Mouse (Mus musculus) MEL (cell line): ENCODE measurements around the gene Tars. TPM values are rescaled to one million over a fixed set of nuclear protein-coding genes. Genes with fewer than 3 reads are reported as not detected.

Experiments used
- DNase-seq: peaks from one replicate; pipeline ENCODE4 v3.0.0; 2011; ENCODE audit warnings: low read depth, low spot score
- H3K27ac ChIP-seq: 2 replicates; pipeline ENCODE4 v1.5.1; 2012; ENCODE audit warnings: low read depth, mild to moderate bottlenecking, control low read depth, low read length, moderate library complexity; ENCODE audit not compliant: control insufficient read depth
- H3K27me3 ChIP-seq, 2 experiments: fragments of 150-350 bp in 1 of 2; sonication (generic) in 1 of 2; 2 replicates each; pipeline ENCODE4 v1.6.1; 2012; ENCODE audit warnings: low read length in 2 of 2, mild to moderate bottlenecking in 2 of 2, improper control_type of control experiment in 1 of 2, moderate library complexity in 1 of 2; ENCODE audit not compliant: insufficient read depth in 2 of 2, control insufficient read depth in 1 of 2
- H3K36me3 ChIP-seq, 2 experiments: 2 replicates each; pipeline ENCODE4 v1.6.1; 2012 to 2014; ENCODE audit warnings: low read length in 2 of 2, improper control_type of control experiment in 1 of 2, inconsistent platforms in 1 of 2, mild to moderate bottlenecking in 1 of 2; ENCODE audit not compliant: insufficient read depth in 2 of 2, control insufficient read depth in 1 of 2
- H3K4me1 ChIP-seq, 2 experiments: fragments of 150-350 bp in 1 of 2; sonication (generic) in 1 of 2; 2 replicates each; pipeline ENCODE4 v1.6.1; 2012; ENCODE audit warnings: low read length in 2 of 2, improper control_type of control experiment in 1 of 2, mild to moderate bottlenecking in 1 of 2; ENCODE audit not compliant: insufficient read depth in 2 of 2, control insufficient read depth in 1 of 2
- H3K4me3 ChIP-seq, 2 experiments: fragments of 150-350 bp in 1 of 2; sonication (generic) in 1 of 2; 2 replicates each; pipeline ENCODE4 v1.5.1; 2012; ENCODE audit warnings: low read depth in 2 of 2, low read length in 2 of 2, mild to moderate bottlenecking in 2 of 2, moderate library complexity in 2 of 2, control low read depth in 1 of 2, improper control_type of control experiment in 1 of 2; ENCODE audit not compliant: control insufficient read depth in 1 of 2, insufficient read depth in 1 of 2
- H3K79me2 ChIP-seq: 2 replicates; pipeline ENCODE4 v1.6.1; 2012; ENCODE audit warnings: mild to moderate bottlenecking, low read length, moderate library complexity; ENCODE audit not compliant: control insufficient read depth, poor library complexity, insufficient read depth
- H3K9ac ChIP-seq: 2 replicates; pipeline ENCODE4 v1.6.1; 2012; ENCODE audit warnings: low read depth, mild to moderate bottlenecking, control low read depth, low read length, moderate library complexity; ENCODE audit not compliant: control insufficient read depth, poor library complexity, severe bottlenecking
- H3K9me3 ChIP-seq: fragments of 150-350 bp; sonication (generic); replicated peaks from 2 replicates; pipeline ENCODE4 v1.6.1; 2012; ENCODE audit warnings: mild to moderate bottlenecking, low read length, improper control_type of control experiment, moderate library complexity; ENCODE audit not compliant: insufficient read depth
- BHLHE40 ChIP-seq: IDR thresholded peaks from 2 replicates; pipeline ENCODE4 v1.6.1; 2012; ENCODE audit warnings: low read depth, mild to moderate bottlenecking, inconsistent platforms, low read length, improper control_type of control experiment, borderline replicate concordance
- CTCF ChIP-seq, 3 experiments: IDR thresholded peaks in 2 of 3; conservative IDR thresholded peaks in 1 of 3; 2 replicates each; pipeline ENCODE4 v1.5.1; 2011 to 2012; ENCODE audit warnings: low read length in 3 of 3, low read depth in 2 of 3, mild to moderate bottlenecking in 2 of 3, improper control_type of control experiment in 1 of 3, inconsistent platforms in 1 of 3, mixed read lengths in 1 of 3, moderate library complexity in 1 of 3; ENCODE audit not compliant: control insufficient read depth in 1 of 3, insufficient read depth in 1 of 3, poor library complexity in 1 of 3, severe bottlenecking in 1 of 3
- ELF1 ChIP-seq: IDR thresholded peaks from 2 replicates; pipeline ENCODE4 v1.6.1; 2014; ENCODE audit warnings: low read depth, mild to moderate bottlenecking, inconsistent platforms, low read length, improper control_type of control experiment, moderate library complexity
- GABPA ChIP-seq: IDR thresholded peaks from 2 replicates; pipeline ENCODE4 v1.6.1; 2012; ENCODE audit warnings: low read depth, mild to moderate bottlenecking, inconsistent platforms, low read length, improper control_type of control experiment, moderate library complexity
- GATA1 ChIP-seq: IDR thresholded peaks from 2 replicates; pipeline ENCODE4 v1.6.1; 2011; ENCODE audit warnings: low read depth, low read length, improper control_type of control experiment
- HCFC1 ChIP-seq: IDR thresholded peaks from 2 replicates; pipeline ENCODE4 v1.6.1; 2012; ENCODE audit warnings: low read depth, mild to moderate bottlenecking, inconsistent platforms, low read length, improper control_type of control experiment, moderate library complexity
- JUND ChIP-seq: IDR thresholded peaks from 2 replicates; pipeline ENCODE4 v1.6.1; 2011; ENCODE audit warnings: low read depth, mild to moderate bottlenecking, improper control_type of control experiment, low read length
- KAT2A ChIP-seq: conservative IDR thresholded peaks from 2 replicates; pipeline ENCODE4 v1.6.1; 2012; ENCODE audit warnings: low read depth, low read length, improper control_type of control experiment, inconsistent platforms
- MAFK ChIP-seq: IDR thresholded peaks from 2 replicates; pipeline ENCODE4 v1.6.1; 2011; ENCODE audit warnings: low read depth, mild to moderate bottlenecking, low read length, improper control_type of control experiment, borderline replicate concordance
- MAZ ChIP-seq: IDR thresholded peaks from 2 replicates; pipeline ENCODE4 v1.6.1; 2012; ENCODE audit warnings: low read depth, mild to moderate bottlenecking, inconsistent platforms, low read length, improper control_type of control experiment
- MEF2A ChIP-seq: IDR thresholded peaks from 2 replicates; pipeline ENCODE4 v1.6.1; 2014; ENCODE audit warnings: low read depth, mild to moderate bottlenecking, inconsistent platforms, low read length, improper control_type of control experiment; ENCODE audit not compliant: poor library complexity, insufficient replicate concordance, severe bottlenecking; ENCODE audit errors: extremely low read depth
- MXI1 ChIP-seq: IDR thresholded peaks from 2 replicates; pipeline ENCODE4 v1.6.1; 2011; ENCODE audit warnings: mild to moderate bottlenecking, low read depth, low read length, improper control_type of control experiment
- MYB ChIP-seq: IDR thresholded peaks from 2 replicates; pipeline ENCODE4 v1.6.1; 2011; ENCODE audit warnings: mild to moderate bottlenecking, low read depth, low read length, improper control_type of control experiment
- MYC ChIP-seq: IDR thresholded peaks from 2 replicates; pipeline ENCODE4 v1.6.1; 2011; ENCODE audit warnings: low read depth, mild to moderate bottlenecking, low read length, improper control_type of control experiment, moderate library complexity
- NRF1 ChIP-seq: IDR thresholded peaks from 2 replicates; pipeline ENCODE4 v1.6.1; 2014; ENCODE audit warnings: low read depth, mild to moderate bottlenecking, inconsistent platforms, low read length, improper control_type of control experiment, moderate library complexity; ENCODE audit not compliant: poor library complexity, insufficient read depth, severe bottlenecking
- POLR2AphosphoS2 ChIP-seq: IDR thresholded peaks from 2 replicates; pipeline ENCODE4 v1.6.1; 2011; ENCODE audit warnings: low read length, improper control_type of control experiment
- RAD21 ChIP-seq: IDR thresholded peaks from 2 replicates; pipeline ENCODE4 v1.6.1; 2011; ENCODE audit warnings: mild to moderate bottlenecking, low read depth, low read length, improper control_type of control experiment
- RCOR1 ChIP-seq: IDR thresholded peaks from 2 replicates; pipeline ENCODE4 v1.6.1; 2012; ENCODE audit warnings: low read depth, mild to moderate bottlenecking, inconsistent platforms, low read length, improper control_type of control experiment
- SIN3A ChIP-seq: IDR thresholded peaks from 2 replicates; pipeline ENCODE4 v1.6.1; 2012; ENCODE audit warnings: low read length, improper control_type of control experiment, inconsistent platforms
- SMC3 ChIP-seq: IDR thresholded peaks from 2 replicates; pipeline ENCODE4 v1.6.1; 2011; ENCODE audit warnings: low read depth, low read length, improper control_type of control experiment
- TAL1 ChIP-seq: IDR thresholded peaks from 2 replicates; pipeline ENCODE4 v1.6.1; 2012; ENCODE audit warnings: mild to moderate bottlenecking, inconsistent platforms, low read length, moderate library complexity, mixed read lengths
- TBP ChIP-seq: IDR thresholded peaks from 2 replicates; pipeline ENCODE4 v1.8.0; 2011; ENCODE audit warnings: low read depth, low read length, improper control_type of control experiment
- TCF12 ChIP-seq: IDR thresholded peaks from 2 replicates; pipeline ENCODE4 v1.6.1; 2014; ENCODE audit warnings: low read depth, mild to moderate bottlenecking, inconsistent platforms, low read length, improper control_type of control experiment, moderate library complexity
- USF2 ChIP-seq, 2 experiments: IDR thresholded peaks; 2 replicates each; pipeline ENCODE4 v1.6.1; 2011 to 2012; ENCODE audit warnings: improper control_type of control experiment in 2 of 2, low read length in 2 of 2, borderline replicate concordance in 1 of 2, inconsistent platforms in 1 of 2, low read depth in 1 of 2, mild to moderate bottlenecking in 1 of 2; ENCODE audit not compliant: insufficient read depth in 1 of 2
- ZC3H11A ChIP-seq: IDR thresholded peaks from 2 replicates; pipeline ENCODE4 v1.6.1; 2012; ENCODE audit warnings: low read depth, mild to moderate bottlenecking, inconsistent platforms, low read length, improper control_type of control experiment
- ZKSCAN1 ChIP-seq: IDR thresholded peaks from 2 replicates; pipeline ENCODE4 v1.6.1; 2012; ENCODE audit warnings: low read depth, mild to moderate bottlenecking, inconsistent platforms, low read length, improper control_type of control experiment, moderate library complexity
- ZMIZ1 ChIP-seq: IDR thresholded peaks from 2 replicates; pipeline ENCODE4 v1.6.1; 2012; ENCODE audit warnings: low read depth, mild to moderate bottlenecking, inconsistent platforms, low read length, improper control_type of control experiment, moderate library complexity
- polyA plus RNA-seq, 2 experiments: library from polyadenylated mRNA; stranded (reverse) in 1 of 2; unstranded in 1 of 2; fragments of >175 nt in 1 of 2; fragments of >200 nt in 1 of 2; gene quantifications; 2 replicates each; pipeline versions ENCODE4 v1.2.1 to v1.2.4; 2012; ENCODE audit warnings: low replicate concordance in 2 of 2, low read depth in 1 of 2; ENCODE audit not compliant: insufficient read length in 2 of 2, insufficient read depth in 1 of 2, missing spikeins in 1 of 2
- total RNA-seq: library from RNA; depleted of rRNA; stranded (reverse); fragments of 300-350 nt; gene quantifications from 2 replicates; pipeline ENCODE4 v1.2.3, GENCODE M21; 2012

The Tars gene
- total and polyA plus RNA-seq, 3 experiments = 89.0 to 1,064 (median 174) TPM

DNA sequence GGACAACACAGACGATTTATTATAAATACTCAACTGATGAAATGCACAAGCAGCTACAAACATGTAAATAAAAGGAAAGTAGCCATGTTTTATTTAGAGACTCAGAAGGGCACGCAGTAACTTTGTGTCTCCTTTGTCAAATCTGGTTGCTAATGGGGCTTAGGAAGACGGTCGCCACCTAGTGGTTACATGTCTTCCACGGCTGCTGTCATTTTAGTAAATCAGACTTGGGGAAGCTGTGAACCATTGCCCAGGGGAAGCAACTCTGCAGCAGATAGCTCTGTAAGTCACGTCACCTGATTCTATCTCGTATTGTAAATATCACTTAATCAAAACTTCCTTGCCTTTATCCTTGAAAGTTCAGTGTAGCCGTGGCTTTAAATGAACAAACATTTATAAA lies 7.9 kb upstream of the Tars start:
- Histone ChIP-seq H3K4me3 (peak overlapping the region in 1 of 2 experiments; percentile 43; a peak in 2 of 4 replicates), H3K27me3 (peaks cover 1 to 3% of the 10 kb centered on the region in 2 experiments; a peak in 1 of 4 replicates), H3K36me3 (peaks cover 0 to 2% of the 10 kb centered on the region in 2 experiments; a peak in 1 of 4 replicates), H3K27ac (no peak overlapping the region), H3K9me3 (no peaks in the 10 kb centered on the region), H3K9ac (no peak overlapping the region), H3K79me2 (no peaks in the 10 kb centered on the region), H3K4me1 (peaks cover 0 to 5% of the 10 kb centered on the region in 2 experiments; a peak in 1 of 4 replicates)
- TF ChIP-seq RAD21 (peak; percentile 46), BHLHE40 (peak; percentile 19; the same call in 1 of the 2 replicates), SMC3 (peak; percentile 79), JUND (no peak), MXI1 (peak; percentile 64; the same call in 1 of the 2 replicates), GABPA (no peak), RCOR1 (peak; percentile 73), POLR2AphosphoS2 (no peak), GATA1 (peak; percentile 8; the same call in 1 of the 2 replicates), ZC3H11A (peak; percentile 35; the same call in 1 of the 2 replicates), MEF2A (no peak), TBP (0 out of 2 replicates have a peak, but pooled peaks have one; percentile 28), CTCF (IDR thresholded peaks at IDR 0.05 in 2 of 3, conservative IDR thresholded peaks at IDR 0.05 in 1 of 3; ENCODE audit: control insufficient read depth in 1 of 3, insufficient read depth in 1 of 3, low read depth in 2 of 3, low read length in 3 of 3, poor library complexity in 1 of 3, severe bottlenecking in 1 of 3) (peak; percentile 82 to 98 (median 92)), MAZ (peak; percentile 64; the same call in 1 of the 2 replicates), SIN3A (0 out of 2 replicates have a peak, but pooled peaks have one; percentile 56)
- peak; percentile 97 for DNase-seq

DNA sequence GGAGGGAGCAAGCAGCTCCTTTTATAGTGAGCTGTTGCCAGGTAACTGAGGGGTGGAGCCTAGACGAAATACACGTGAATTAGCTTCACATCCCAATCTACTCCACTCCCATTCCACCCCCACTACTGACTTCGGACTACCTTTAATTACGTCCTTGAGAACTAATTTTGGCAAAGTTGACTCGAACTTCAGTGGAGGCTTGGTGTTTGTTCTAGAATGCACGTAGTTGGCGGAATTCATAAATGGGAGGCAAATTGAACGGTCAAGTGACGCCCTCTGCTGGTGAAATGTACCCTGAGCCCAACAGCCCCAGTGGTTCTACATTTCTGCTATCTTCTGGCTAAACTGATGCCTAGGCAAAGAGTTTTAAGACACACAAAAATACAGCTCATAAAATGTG lies 7.3 kb upstream of the Tars start:
- Histone ChIP-seq H3K27ac (no peak overlapping the region), H3K9ac (0 out of 2 replicates have a peak overlapping the region, but pooled peaks have one; percentile 36), H3K9me3 (no peaks in the 10 kb centered on the region), H3K27me3 (peaks cover under 1 to 3% of the 10 kb centered on the region in 2 experiments; a peak in 1 of 4 replicates), H3K4me1 (peaks cover 0 to 5% of the 10 kb centered on the region in 2 experiments; a peak in 1 of 4 replicates), H3K79me2 (no peaks in the 10 kb centered on the region), H3K4me3 (peak overlapping the region; percentile 43 to 66), H3K36me3 (peaks cover 0 to 2% of the 10 kb centered on the region in 2 experiments; a peak in 1 of 4 replicates)
- DNase-seq = peak; percentile 86
- TF ChIP-seq SMC3 = peak; percentile 78
- TF ChIP-seq TAL1 = no peak
- TF ChIP-seq SIN3A = peak; percentile 38; the same call in 1 of the 2 replicates
- no peak for TF ChIP-seq NRF1
- peak; percentile 55 for TF ChIP-seq MXI1
- peak; percentile 63 for TF ChIP-seq ZC3H11A
- TF ChIP-seq ZMIZ1 = no peak
- peak; percentile 80 to 93 (median 86) for TF ChIP-seq CTCF (IDR thresholded peaks at IDR 0.05 in 2 of 3, conservative IDR thresholded peaks at IDR 0.05 in 1 of 3; ENCODE audit: control insufficient read depth in 1 of 3, insufficient read depth in 1 of 3, low read depth in 2 of 3, low read length in 3 of 3, poor library complexity in 1 of 3, severe bottlenecking in 1 of 3)
- no peak for TF ChIP-seq USF2 (IDR thresholded peaks at IDR 0.05; ENCODE audit: borderline replicate concordance in 1 of 2, insufficient read depth in 1 of 2, low read depth in 1 of 2, low read length in 2 of 2)
- no peak for TF ChIP-seq ELF1
- no peak for TF ChIP-seq TCF12
- peak; percentile 11; the same call in 1 of the 2 replicates for TF ChIP-seq HCFC1
- TF ChIP-seq TBP = no peak
- TF ChIP-seq ZKSCAN1 = no peak
- TF ChIP-seq MYB = no peak
- TF ChIP-seq MEF2A = no peak
- TF ChIP-seq KAT2A = no peak
- TF ChIP-seq POLR2AphosphoS2 = no peak
- no peak for TF ChIP-seq MAZ
- no peak for TF ChIP-seq MAFK
- TF ChIP-seq MYC = peak; percentile 64; the same call in 1 of the 2 replicates
